Mouse (Mus musculus) adrenal gland, adult 10 weeks (tissue): ENCODE results near the gene Rnh1. TPM values are rescaled to one million over a fixed set of nuclear protein-coding genes. Genes with fewer than 3 reads are reported as not detected.

ENCODE experiments used
- polyA plus RNA-seq: library from polyadenylated mRNA; stranded (reverse); fragments of 350-450 nt; fragmentation: Illumina TruSeq; extraction: RNeasy Lipid Tissue Mini Kit (QIAGEN cat#74804); gene quantifications from one replicate; pipeline ENCODE4 v1.2.3, GENCODE M21; 2014; ENCODE audit warnings: low read depth, low replicate concordance

The Rnh1 gene
- 5.4 TPM for polyA plus RNA-seq

GRCm38 (mm10) chr7:141172116-141173006 lies at the start of gene Rnh1:
Gene Rnh1, minus strand, starts transcription at chr7:141172857.

GRCm38 (mm10) chr7:141215101-141215879 lies 42.6 kb upstream of the Rnh1 start, which contains the start of gene Rassf7:
Gene Rassf7, plus strand, starts transcription at chr7:141215860.

GRCm38 (mm10) chr7:141213605-141214235 lies 41.1 kb upstream of the Rnh1 start, which contains the start of gene Lmntd2:
Gene Lmntd2, minus strand, starts transcription at chr7:141214080.

GRCm38 (mm10) chr7:141193948-141194347 lies 21.3 kb upstream of the Rnh1 start, which contains the start of the genes Hras and Lrrc56:
Gene Hras, minus strand, starts transcription at chr7:141194005.
Gene Lrrc56, plus strand, starts transcription at chr7:141194157.

GRCm38 (mm10) chr7:141122245-141122644 lies 50.4 kb downstream of the Rnh1 start, which contains the start of gene Ptdss2:
Gene Ptdss2, plus strand, starts transcription at chr7:141122382.

GRCm38 (mm10) chr7:141117636-141118035 lies 55.0 kb downstream of the Rnh1 start, which contains the start of gene Ano9:
Gene Ano9, minus strand, starts transcription at chr7:141117806.

Other genes starting within 250 kb of the Rnh1 start
- gene Pgghg, start 231.5 kb downstream of the Rnh1 start, polyA plus RNA-seq: 2.7 TPM
- not detected for gene Ifitm5, start 222.6 kb downstream of the Rnh1 start, polyA plus RNA-seq
- gene Gm45717, start 216.9 kb downstream of the Rnh1 start, polyA plus RNA-seq: not detected
- 160 TPM for gene Ifitm2, start 216.9 kb downstream of the Rnh1 start, polyA plus RNA-seq
- 1.6 TPM for gene Ifitm1, start 205.6 kb downstream of the Rnh1 start, polyA plus RNA-seq
- gene Ifitm3, start 162.1 kb downstream of the Rnh1 start, polyA plus RNA-seq: 14.5 TPM
- gene Ifitm6, start 154.9 kb downstream of the Rnh1 start, polyA plus RNA-seq: not detected
- gene Gm17387, start 143.7 kb downstream of the Rnh1 start, polyA plus RNA-seq: not detected
- gene B4galnt4, start 111.8 kb downstream of the Rnh1 start, polyA plus RNA-seq: not detected
- gene Pkp3, start 94.6 kb downstream of the Rnh1 start, polyA plus RNA-seq: not detected
- not detected for gene Sigirr, start 72.3 kb downstream of the Rnh1 start, polyA plus RNA-seq
- gene Ano9, start 55.1 kb downstream of the Rnh1 start, polyA plus RNA-seq: not detected
- gene Ptdss2, start 50.5 kb downstream of the Rnh1 start, polyA plus RNA-seq: 20.6 TPM
- gene Hras, start 21.1 kb upstream of the Rnh1 start, polyA plus RNA-seq: 8.7 TPM
- gene Lrrc56, start 21.3 kb upstream of the Rnh1 start, polyA plus RNA-seq: 0.58 TPM
- gene Lmntd2, start 41.2 kb upstream of the Rnh1 start, polyA plus RNA-seq: not detected
- 0.64 TPM for gene Rassf7, start 43.0 kb upstream of the Rnh1 start, polyA plus RNA-seq
- gene Phrf1, start 55.9 kb upstream of the Rnh1 start, polyA plus RNA-seq: 17.6 TPM
- 19.8 TPM for gene Irf7, start 93.6 kb upstream of the Rnh1 start, polyA plus RNA-seq
- gene Cdhr5, start 103.9 kb upstream of the Rnh1 start, polyA plus RNA-seq: 1.3 TPM
- gene Sct, start 106.3 kb upstream of the Rnh1 start, polyA plus RNA-seq: not detected
- gene Drd4, start 119.1 kb upstream of the Rnh1 start, polyA plus RNA-seq: not detected
- 0.93 TPM for gene Deaf1, start 154.8 kb upstream of the Rnh1 start, polyA plus RNA-seq
- 18.5 TPM for gene Tmem80, start 154.9 kb upstream of the Rnh1 start, polyA plus RNA-seq
- gene Eps8l2, start 166.0 kb upstream of the Rnh1 start, polyA plus RNA-seq: not detected
- gene Taldo1, start 219.3 kb upstream of the Rnh1 start, polyA plus RNA-seq: 37.2 TPM
- gene Gatd1, start 241.3 kb upstream of the Rnh1 start, polyA plus RNA-seq: 9.3 TPM